Mouse (Mus musculus): ENCODE measurements around the gene Styk1. TPM values are rescaled to one million over a fixed set of nuclear protein-coding genes. Genes with fewer than 3 reads are reported as not detected.

Styk1 gene
- 0.32 TPM for polyA plus RNA-seq (2017; shearing (Covaris generic))

GRCm38 (mm10) chr6:131353352-131353919, at the start of gene Styk1:
Gene Styk1, minus strand, starts transcription at chr6:131353597.

GRCm38 (mm10) chr6:131388040-131389021, 34.9 kb upstream of the Styk1 start, which contains the start of gene Ybx3:
Gene Ybx3, minus strand, starts transcription at chr6:131388476.

GRCm38 (mm10) chr6:131292991-131293788, 60.2 kb downstream of the Styk1 start, which contains the start of gene Magohb:
Gene Magohb, minus strand, starts transcription at chr6:131293244.

Other genes with a start within 250 kb of the Styk1 start
- gene Klra2, start 106.2 kb downstream of the Styk1 start, polyA plus RNA-seq (2017; shearing (Covaris generic)), result not detected
- 35.3 TPM for gene Magohb, start 60.4 kb downstream of the Styk1 start, polyA plus RNA-seq (2017; shearing (Covaris generic))
- 153 TPM for gene Ybx3, start 34.9 kb upstream of the Styk1 start, polyA plus RNA-seq (2017; shearing (Covaris generic))
- gene 5430401F13Rik, start 132.8 kb upstream of the Styk1 start, polyA plus RNA-seq (2017; shearing (Covaris generic)), result 1.1 TPM
- gene Gm6619, start 132.8 kb upstream of the Styk1 start, polyA plus RNA-seq (2017; shearing (Covaris generic)), result 0.69 TPM

Measured in effector memory CD4-positive, alpha-beta T cell, adult 7 months (primary cell).